Mouse (Mus musculus): ENCODE data around the gene Cep63. TPM values are rescaled to one million over a fixed set of nuclear protein-coding genes. Genes with fewer than 3 reads are reported as not detected.
A peak's percentile ranks its signal among the peaks of the same experiment; 100 is the strongest.

The Cep63 gene
- polyA plus RNA-seq, 1 experiment: 29.3 TPM

- DNase-seq (ENCODE audit: low spot score): no peak
Observed at GRCm38 (mm10) chr9:102558463-102558862, 67.9 kb downstream of the Cep63 start.

DNA sequence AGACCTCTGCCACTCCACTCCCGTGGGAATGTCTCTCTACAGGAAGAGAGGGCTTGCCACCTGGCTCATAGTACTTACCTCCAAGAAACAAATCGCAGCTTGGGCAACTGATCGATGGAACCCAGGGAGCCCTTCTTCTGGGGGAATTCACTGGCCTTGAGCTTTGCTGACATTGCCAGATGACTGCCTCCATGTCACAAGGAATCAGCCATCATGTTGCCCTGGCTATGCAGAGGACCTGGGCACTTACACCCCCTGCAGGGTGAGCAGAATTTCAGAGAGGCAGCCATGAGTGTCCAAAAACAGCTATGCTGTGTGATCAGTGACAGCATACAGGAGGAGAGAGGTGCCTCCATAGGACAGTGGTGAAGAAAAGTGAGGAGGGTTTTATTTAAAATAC, 72.6 kb downstream of the Cep63 start:
- no peak for DNase-seq (ENCODE audit: low spot score)

GRCm38 (mm10) chr9:102551771-102552170, 74.6 kb downstream of the Cep63 start:
- DNase-seq (ENCODE audit: low spot score): no peak

DNA sequence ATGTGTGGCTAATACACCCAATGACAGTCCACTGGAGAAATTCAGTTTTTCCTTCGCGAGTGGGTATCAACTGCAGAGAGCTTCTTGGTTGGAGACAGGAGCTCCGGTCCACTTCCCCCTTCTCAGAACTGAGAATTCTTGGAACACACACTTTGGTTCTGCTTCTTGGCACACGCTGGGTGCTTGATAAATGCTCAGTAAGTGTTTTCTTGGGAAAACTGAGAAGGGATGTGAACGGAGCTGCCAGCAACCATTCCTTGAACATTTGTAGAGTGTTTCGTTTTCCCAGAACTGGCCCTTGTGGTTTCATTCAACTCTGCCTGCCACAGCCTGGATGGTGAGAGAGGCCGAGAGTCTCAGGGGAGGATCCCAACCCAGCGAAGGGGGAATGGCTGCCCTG, 77.1 kb downstream of the Cep63 start:
- no peak for DNase-seq (ENCODE audit: low spot score)

- DNase-seq (ENCODE audit: low spot score): no peak
Observed at GRCm38 (mm10) chr9:102547028-102547354, 79.3 kb downstream of the Cep63 start.

- DNase-seq (ENCODE audit: low spot score): no peak
Observed at GRCm38 (mm10) chr9:102546256-102547027, 79.9 kb downstream of the Cep63 start.

GRCm38 (mm10) chr9:102545406-102546255, 80.7 kb downstream of the Cep63 start:
- DNase-seq (ENCODE audit: low spot score): no peak

DNA sequence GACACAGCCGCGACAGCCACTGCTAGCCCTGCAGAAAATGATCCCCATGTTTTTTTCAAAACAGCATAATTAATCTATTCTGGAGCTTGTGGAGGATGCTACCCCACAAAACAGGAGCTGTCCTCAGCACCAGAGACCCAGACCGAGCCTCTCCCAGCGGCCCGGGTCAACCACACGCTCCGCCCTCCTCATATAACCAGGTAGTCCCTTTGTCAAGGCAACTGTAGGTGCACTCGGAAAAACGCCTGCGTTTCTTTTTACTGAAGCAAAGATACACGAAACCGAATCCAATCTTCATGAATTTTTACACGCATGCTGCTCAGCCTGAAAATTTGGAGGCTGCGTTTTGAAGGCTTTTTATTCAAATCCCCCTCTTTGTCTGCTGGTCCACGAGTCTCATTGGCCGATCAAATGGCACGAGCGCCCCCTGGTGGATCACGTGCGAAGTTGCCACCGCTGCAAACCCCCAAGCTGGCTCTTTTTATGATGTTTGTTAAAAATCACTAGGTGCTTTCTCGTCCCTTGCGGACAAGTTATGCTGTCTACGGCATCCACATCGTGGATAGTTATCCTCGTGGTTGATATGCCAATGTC, 81.5 kb downstream of the Cep63 start:
- DNase-seq (ENCODE audit: low spot score): peak; percentile 82

DNA sequence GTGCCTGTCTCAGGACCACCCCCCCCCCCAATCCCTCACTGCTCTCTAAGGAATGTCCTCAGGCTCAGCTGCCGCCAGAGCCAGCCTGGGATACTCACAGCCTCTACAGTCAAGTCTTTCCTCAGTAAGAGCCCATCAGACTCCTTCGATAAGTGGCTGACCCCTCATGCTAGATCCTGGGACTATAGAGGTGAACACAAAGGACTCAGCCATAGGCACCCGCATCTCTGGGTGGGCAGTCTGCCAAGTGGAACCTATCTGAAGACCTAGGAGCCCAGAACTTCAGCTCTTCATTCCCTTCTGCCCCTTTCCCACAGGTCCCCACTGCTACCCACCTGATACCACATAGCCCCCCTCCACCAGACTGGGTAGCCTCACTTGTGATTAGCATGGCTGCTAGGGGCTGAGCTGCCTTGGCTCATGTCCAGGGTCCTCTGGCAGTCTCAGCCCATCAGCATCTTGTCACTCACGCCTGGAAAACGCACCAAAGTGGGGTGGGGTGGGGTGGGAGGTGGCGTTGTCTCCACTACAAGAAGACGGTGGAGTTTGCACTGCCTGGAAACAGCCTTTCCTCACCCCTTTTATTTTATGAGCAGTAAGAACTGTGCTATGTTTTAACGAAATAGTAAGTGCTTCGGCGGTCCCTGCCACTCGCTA, 82.1 kb downstream of the Cep63 start:
- DNase-seq (ENCODE audit: low spot score): no peak

- DNase-seq (ENCODE audit: low spot score): no peak
Observed at GRCm38 (mm10) chr9:102543761-102544115, 82.6 kb downstream of the Cep63 start.

GRCm38 (mm10) chr9:102542540-102542939, 83.8 kb downstream of the Cep63 start:
- DNase-seq (ENCODE audit: low spot score): no peak

- no peak for DNase-seq (ENCODE audit: low spot score)
Observed at GRCm38 (mm10) chr9:102541666-102542065, 84.7 kb downstream of the Cep63 start.

DNA sequence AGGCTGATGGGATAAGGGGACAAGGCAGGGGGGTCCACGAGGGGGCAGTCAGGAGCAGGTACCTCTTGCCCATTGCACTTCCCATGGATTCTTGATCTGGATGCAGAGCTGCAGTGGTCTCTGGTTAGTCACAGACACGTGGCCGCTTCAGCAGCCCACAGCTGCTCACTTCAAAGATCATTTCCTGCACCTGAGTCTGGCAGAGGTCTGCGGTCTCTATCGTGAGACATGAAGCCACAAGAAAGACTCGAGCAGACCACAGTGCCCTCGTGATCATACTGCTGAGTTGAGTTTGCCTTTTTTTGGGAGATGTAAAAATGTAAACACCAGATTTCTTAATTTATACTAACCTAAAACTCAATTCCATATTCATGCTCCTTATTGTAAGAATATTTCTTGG, 86.6 kb downstream of the Cep63 start:
- DNase-seq (ENCODE audit: low spot score): no peak

- no peak for DNase-seq (ENCODE audit: low spot score)
Observed at GRCm38 (mm10) chr9:102536968-102537367, 89.4 kb downstream of the Cep63 start.

Other genes with a start within 250 kb of the Cep63 start
- 0.15 and 0.21 TPM in 2 replicates for gene Ky, start 120.8 kb downstream of the Cep63 start, polyA plus RNA-seq (2012; rRNA removed)
- 206 and 215 TPM in 2 replicates for gene Anapc13, start 238 bp downstream of the Cep63 start, polyA plus RNA-seq (2012; rRNA removed)
- 51.0 and 52.2 TPM in 2 replicates for gene Amotl2, start 90.1 kb upstream of the Cep63 start, polyA plus RNA-seq (2012; rRNA removed)
- gene Ryk, start 208.4 kb upstream of the Cep63 start, polyA plus RNA-seq (2012; rRNA removed): 69.2 and 78.7 TPM in 2 replicates